Comparison of ENCODE assay signal across 11 mouse cellular contexts in the genomic region with DNA sequence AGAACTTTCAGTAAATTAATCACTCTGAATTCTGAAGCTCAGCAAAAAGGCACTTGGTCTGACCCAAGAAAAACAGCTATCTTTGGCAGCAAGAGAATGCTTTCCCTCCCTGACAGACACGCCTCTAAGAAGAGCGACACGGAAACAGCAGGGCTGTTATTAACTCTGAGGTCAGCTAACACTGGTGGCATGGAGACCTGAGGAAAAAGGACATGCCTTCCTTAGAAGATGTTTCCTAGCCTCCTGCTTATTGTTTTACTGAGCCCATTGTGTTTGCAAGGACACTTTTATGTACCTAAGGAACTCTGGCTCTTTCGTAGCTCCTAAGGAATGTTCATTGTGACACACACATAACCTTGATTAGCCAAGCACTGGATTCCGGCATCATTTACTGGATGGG.
DNase-seq lines count a peak whose midpoint lies in the region.
"Had no signal": no experiment of that assay in that cellular context is flagged by ENCODE, and none has a peak within 500 bp of the region (broad histone marks: within the 10 kb centered on the region; RNA-seq: fewer than 3 reads in every experiment).

No protein-coding gene starts in this region.

- peak; percentile 14 for DNase-seq in kidney, adult 11 months
- DNase-seq in kidney, adult 18-20 months: no peak
- peak; percentile 36 to 71 for DNase-seq in heart, adult 9 months (ENCODE audit: low spot score in 2 of 2)
- DNase-seq in heart, postnatal 10 days: peak; percentile 35 to 41
- DNase-seq in kidney, postnatal 14 days: peak; percentile 53
- no peak for DNase-seq in cerebellum, adult 9-11 months
- DNase-seq in left cerebral cortex, adult 8-10 months (ENCODE audit: low spot score in 2 of 2): no peak
- DNase-seq: cerebellum, adult 11-12 months; gastrocnemius, postnatal 10 days; lung, adult 18-20 months; spleen, adult 18-20 months had no signal

- intact Hi-C loops in heart, postnatal 10 days (cut with DNase I): loop anchor here (5.0 kb wide), 3 partner anchors 37 to 372 kb away; partner anchors contain the start of gene Adamts9

Comparison
In these comparisons a context has a peak if more than half of its experiments do, and no peak if none do; other contexts are left out.
1. DNase-seq: peak in kidney, adult 11 months (single experiment), heart, adult 9 months (2 of 2), heart, postnatal 10 days (2 of 2) and kidney, postnatal 14 days (single experiment); none in kidney, adult 18-20 months (single experiment), cerebellum, adult 9-11 months (single experiment) and left cerebral cortex, adult 8-10 months (0 of 2).